Comparison of ENCODE assay signal across 8 mouse cellular contexts in genomic region chr7:99467916-99468282, GRCm38 (mm10). TPM values are rescaled to one million over a fixed set of nuclear protein-coding genes. Genes with fewer than 3 reads are reported as not detected.
A peak's percentile ranks its signal among the peaks of the same experiment; 100 is the strongest.
DNase-seq lines count a peak whose midpoint lies in the region; ATAC-seq and TF ChIP-seq lines count a peak whose summit lies in the region.

No protein-coding gene starts in this region.

- WGBS in heart, adult 2 months = 12% methylated on average over 11 of the region's 11 CpGs
- WGBS in lung, embryonic 14.5 days = 10% methylated on average over 11 of the region's 11 CpGs
- WGBS in small intestine, adult 2 months = 31% methylated on average over 11 of the region's 11 CpGs

- H3K4me1 ChIP-seq in heart, adult 2 months (ENCODE audit: control insufficient read depth, insufficient read depth, low read length) = peaks cover 2% of the 10 kb centered on the region
- H3K4me1 ChIP-seq in lung, embryonic 14.5 days (ENCODE audit: insufficient read depth) = peaks cover 15% of the 10 kb centered on the region
- H3K4me1 ChIP-seq in small intestine, adult 2 months (ENCODE audit: control insufficient read depth, insufficient read depth, insufficient read length, low read length) = peaks cover 14% of the 10 kb centered on the region

- TF ChIP-seq EP300 in heart, adult 2 months (IDR thresholded peaks at IDR 0.05; ENCODE audit: insufficient read depth, low read depth, low read length) = no peak

- no peaks in the 10 kb centered on the region for H3K36me3 ChIP-seq in heart, adult 2 months (ENCODE audit: control insufficient read depth, insufficient read depth, low read length)
- peaks cover 7% of the 10 kb centered on the region for H3K36me3 ChIP-seq in lung, embryonic 14.5 days (ENCODE audit: insufficient read depth)
- H3K36me3 ChIP-seq in small intestine, adult 2 months (ENCODE audit: control insufficient read depth, insufficient read depth, low read length) = peaks cover 1% of the 10 kb centered on the region; the same call in 1 of the 2 replicates

- peak overlapping the region; percentile 49 for H3K4me3 ChIP-seq in heart, adult 2 months
- H3K4me3 ChIP-seq in lung, embryonic 14.5 days (ENCODE audit: low read depth, low read length) = peak overlapping the region; percentile 53
- H3K4me3 ChIP-seq in small intestine, adult 2 months (ENCODE audit: low read depth, low read length) = peak overlapping the region; percentile 61

- peak overlapping the region; percentile 79 for H3K4me2 ChIP-seq in lung, embryonic 14.5 days

- TF ChIP-seq POLR2A in heart, adult 2 months (IDR thresholded peaks at IDR 0.05; ENCODE audit: insufficient read depth, low read depth, low read length) = no peak
- TF ChIP-seq POLR2A in small intestine, adult 2 months (IDR thresholded peaks at IDR 0.05; ENCODE audit: low read depth, low read length) = no peak; the same call in 1 of the 2 replicates

- no peaks in the 10 kb centered on the region for H3K27me3 ChIP-seq in heart, adult 2 months (ENCODE audit: control insufficient read depth, insufficient read depth, low read length)
- H3K27me3 ChIP-seq in lung, embryonic 14.5 days (ENCODE audit: insufficient read depth, low read length) = no peaks in the 10 kb centered on the region
- H3K27me3 ChIP-seq in small intestine, adult 2 months (ENCODE audit: control insufficient read depth, insufficient read depth, low read length) = no peaks in the 10 kb centered on the region

- TF ChIP-seq CTCF in heart, adult 2 months (IDR thresholded peaks at IDR 0.05) = no peak
- TF ChIP-seq CTCF in lung, embryonic 14.5 days (IDR thresholded peaks at IDR 0.05; ENCODE audit: low read depth) = no peak
- TF ChIP-seq CTCF in small intestine, adult 2 months (IDR thresholded peaks at IDR 0.05; ENCODE audit: extremely low read depth, insufficient read length, insufficient replicate concordance, low read depth, low read length) = no peak

- no peaks in the 10 kb centered on the region for H3K79me2 ChIP-seq in heart, adult 2 months (replicated peaks; ENCODE audit: control insufficient read depth, insufficient read depth, low read length)

- peak overlapping the region; percentile 52 for H3K9ac ChIP-seq in heart, adult 2 months (ENCODE audit: low read depth, low read length)
- peak overlapping the region; percentile 76 for H3K9ac ChIP-seq in lung, embryonic 14.5 days

- peak overlapping the region; percentile 41 for H3K27ac ChIP-seq in heart, adult 2 months
- H3K27ac ChIP-seq in lung, embryonic 14.5 days (ENCODE audit: low read depth) = peak overlapping the region; percentile 95
- H3K27ac ChIP-seq in small intestine, adult 2 months (ENCODE audit: insufficient read depth, low read depth, low read length) = no peak overlapping the region

- intact Hi-C loops in heart, adult 2 months (cut with DNase I) = no loop called here

- DNase-seq in kidney, adult 11 months = peak; percentile 52
- DNase-seq in kidney, adult 8-10 months = no peak
- peak; percentile 84 for DNase-seq in cerebellum, adult 11-12 months
- DNase-seq in heart, adult 2 months = no peak
- DNase-seq in kidney, adult 9 months = peak; percentile 52
- peak; percentile 76 for DNase-seq in lung, embryonic 14.5 days
- DNase-seq in ovary, adult 18-20 months (ENCODE audit: low spot score) = no peak

- H3K9me3 ChIP-seq in lung, embryonic 14.5 days (ENCODE audit: low read depth, low read length) = no peaks in the 10 kb centered on the region

- ATAC-seq in lung, embryonic 14.5 days (ENCODE audit: insufficient read depth) = no peak; the same call in 1 of the 2 replicates

RNA-seq across cellular contexts. Expression of gene Klhl35, which starts 2.1 kb away (rescaled TPM):
- under 1 TPM in 1 of 2 experiments, not detected in 1; 0.13 TPM for total RNA-seq in heart, adult 2 months (2021)
- 0.12 and 0.43 TPM in 2 replicates for polyA plus RNA-seq in heart, adult 2 months (2012; rRNA removed)
- polyA plus RNA-seq in lung, embryonic 14.5 days (2014; fragmentation: Nextera tagmentation; extraction: Ambion mirVana) = 0.95 and 1.2 TPM in 2 replicates
- 0.13 and 0.27 TPM in 2 replicates for polyA plus RNA-seq in small intestine, adult 2 months (2012; rRNA removed)

RNA-seq across cellular contexts. Expression of gene Rps3, which starts 15.6 kb away (rescaled TPM):
- total RNA-seq in heart, adult 2 months (2021) = 100 to 1,000 TPM; 316 to 361 TPM
- polyA plus RNA-seq in heart, adult 2 months (2012; rRNA removed) = 196 and 320 TPM in 2 replicates
- polyA plus RNA-seq in lung, embryonic 14.5 days (2014; fragmentation: Nextera tagmentation; extraction: Ambion mirVana) = 922 and 969 TPM in 2 replicates
- polyA plus RNA-seq in small intestine, adult 2 months (2012; rRNA removed) = 139 and 203 TPM in 2 replicates

Comparison
In these comparisons a context has a peak if more than half of its experiments do, and no peak if none do; other contexts are left out.
1. DNase-seq: peak in kidney, adult 11 months (single experiment), cerebellum, adult 11-12 months (single experiment), kidney, adult 9 months (single experiment) and lung, embryonic 14.5 days (single experiment); none in kidney, adult 8-10 months (0 of 2), heart, adult 2 months (0 of 2) and ovary, adult 18-20 months (single experiment).
2. Peak in every context shown above with its lines, with median percentiles within 50 percentile points of each other: H3K4me3 ChIP-seq.